Mouse (Mus musculus) natural killer cell, adult 2 months (primary cell): ENCODE data around the gene Zfp109.

Experiments
- DNase-seq, 2 experiments: peaks; one replicate each; pipeline ENCODE4 v3.0.0; 2022; ENCODE audit warnings: low spot score in 2 of 2

Zfp109 gene

GRCm38 (mm10) chr7:24207488-24208261, 29.7 kb downstream of the Zfp109 start:
- DNase-seq: no peak

- DNase-seq: no peak
Measured at GRCm38 (mm10) chr7:24196961-24197360, 40.4 kb downstream of the Zfp109 start.

DNA sequence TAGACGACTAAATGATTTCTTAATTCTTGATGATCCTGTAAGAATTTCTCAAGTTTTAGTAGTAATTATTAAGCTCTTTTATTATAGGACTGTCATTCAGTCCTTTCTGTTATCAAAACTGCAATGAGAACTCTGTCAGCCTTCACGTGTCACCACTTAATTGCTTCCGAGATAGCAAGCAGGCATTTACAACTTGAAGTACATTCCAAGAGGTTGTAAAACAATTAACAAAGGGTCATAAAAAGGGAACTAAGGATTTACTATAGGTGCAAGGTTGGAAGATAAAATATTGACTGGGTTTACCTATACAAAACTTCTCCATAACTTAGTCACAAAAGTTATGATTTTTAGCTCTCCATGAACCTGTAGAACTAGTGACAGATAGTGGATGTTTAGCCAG, 44.2 kb downstream of the Zfp109 start:
- no peak for DNase-seq

DNA sequence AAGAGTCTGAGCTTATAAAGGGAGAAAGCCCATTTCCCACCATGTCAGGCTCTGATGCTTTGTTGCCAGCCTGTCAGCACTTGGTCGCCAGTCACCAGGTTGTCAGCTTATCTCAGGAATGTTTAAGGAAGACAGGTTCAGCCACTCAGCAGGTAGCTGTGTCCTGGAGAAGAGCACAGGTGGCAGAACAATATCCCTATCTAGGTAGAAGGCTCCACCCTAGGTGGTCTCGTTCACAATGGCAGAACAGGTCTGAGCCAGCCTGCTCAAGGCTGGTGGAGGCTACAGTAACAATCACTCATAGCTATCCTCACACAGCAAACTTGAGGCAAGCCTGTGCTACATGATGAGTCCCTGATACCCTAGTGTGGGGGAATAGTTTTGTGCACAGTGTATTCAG, 46.0 kb downstream of the Zfp109 start:
- DNase-seq: no peak

- DNase-seq: no peak
Measured at GRCm38 (mm10) chr7:24189571-24189944, 47.8 kb downstream of the Zfp109 start.

DNA sequence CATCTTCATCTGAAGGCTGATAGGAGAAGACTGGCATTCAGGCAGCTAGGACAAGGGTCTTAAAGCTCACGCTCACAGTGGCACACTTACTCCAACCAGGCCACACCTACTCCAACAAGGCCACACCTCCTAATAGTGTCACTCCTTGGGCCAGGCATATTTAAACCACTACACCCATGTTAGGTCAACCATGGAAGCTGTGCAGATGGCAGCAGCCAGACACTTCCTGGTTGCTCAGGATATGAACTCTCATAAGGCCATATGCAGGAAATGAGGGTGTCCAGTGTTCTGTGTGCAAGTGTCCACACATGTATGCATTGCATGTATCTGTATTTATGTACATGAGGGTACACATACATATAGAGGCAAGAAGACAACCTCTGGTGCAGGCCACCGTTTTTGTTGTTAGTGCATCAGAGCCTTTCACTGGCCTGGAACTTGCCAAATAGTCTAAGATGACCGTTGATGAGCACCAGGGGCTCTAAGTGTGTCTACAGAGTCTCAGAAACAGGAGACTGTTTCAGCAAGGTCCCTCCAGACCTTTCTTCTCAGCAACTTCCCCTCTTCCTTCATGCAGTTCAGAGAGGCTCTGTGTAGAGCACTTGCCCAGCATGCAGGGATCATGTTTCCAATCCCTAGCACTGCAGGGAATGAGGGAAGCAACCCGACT, 48.3 kb downstream of the Zfp109 start:
- no peak for DNase-seq

DNA sequence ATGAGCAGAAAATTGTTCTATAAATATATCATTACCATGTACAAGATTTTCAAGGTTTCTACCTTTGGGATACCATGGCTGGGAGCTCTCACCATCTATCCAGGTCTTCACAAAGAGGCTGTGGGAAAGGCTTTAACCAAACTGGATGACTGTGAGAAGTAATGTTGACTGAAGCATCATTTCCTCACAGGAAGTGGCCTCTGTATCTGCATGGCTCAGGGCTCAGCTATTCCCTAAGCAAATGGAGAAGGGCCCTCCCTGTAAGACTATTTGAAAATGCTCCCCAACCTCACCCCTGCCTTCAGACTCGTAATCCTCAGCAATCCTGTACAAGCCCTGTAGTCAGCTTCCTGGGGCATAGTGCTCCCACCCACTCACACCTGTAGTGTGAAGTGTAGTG, 49.7 kb downstream of the Zfp109 start:
- DNase-seq: no peak
